Mouse (Mus musculus): ENCODE data around the gene Olfr968. TPM values are rescaled to one million over a fixed set of nuclear protein-coding genes. Genes with fewer than 3 reads are reported as not detected.

Gene Olfr968
- not detected for total RNA-seq (2023)

DNA sequence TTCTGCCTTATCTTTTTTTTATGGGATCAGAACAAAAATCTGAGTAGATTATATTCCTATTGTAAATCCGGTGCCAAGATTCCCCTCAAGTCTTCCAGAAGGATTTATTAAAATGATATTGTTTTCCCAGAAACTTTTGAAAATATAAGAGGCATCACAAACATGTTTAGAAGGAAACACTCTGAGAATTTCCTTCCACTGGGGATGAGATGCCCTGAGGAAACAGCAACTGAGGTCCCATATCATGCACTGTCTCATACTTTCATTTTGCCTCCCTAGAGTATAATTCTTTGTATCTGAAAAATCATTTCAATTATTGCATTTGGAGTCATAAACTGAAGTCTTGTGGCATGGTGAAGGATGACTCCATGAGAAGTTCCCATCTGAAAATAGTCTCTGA, at the start of gene Olfr968:
Gene Olfr968, minus strand, starts transcription at position 101 of the 400 bp plus-strand sequence.

DNA sequence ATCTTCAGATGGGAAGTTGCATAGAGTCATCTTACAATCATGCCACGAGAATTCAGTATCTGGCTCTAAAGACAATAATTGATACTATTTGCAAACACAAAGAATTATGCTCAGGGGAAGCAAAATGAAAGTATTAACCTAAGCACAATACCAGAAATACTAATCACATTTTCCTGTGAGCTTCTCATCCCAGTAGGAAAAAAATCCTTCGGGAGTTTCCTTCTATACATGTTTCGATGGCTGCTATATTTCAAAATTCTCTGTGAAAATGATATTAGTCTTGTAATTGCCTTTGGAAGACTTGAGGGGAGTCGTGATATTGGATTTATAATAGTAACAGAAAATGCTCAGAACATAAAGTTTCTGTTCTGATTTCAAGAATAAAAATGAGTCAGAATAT, 25.5 kb upstream of the Olfr968 start, which contains the start of gene Olfr970:
Gene Olfr970, plus strand, starts transcription at position 301 of the 400 bp plus-strand sequence.

DNA sequence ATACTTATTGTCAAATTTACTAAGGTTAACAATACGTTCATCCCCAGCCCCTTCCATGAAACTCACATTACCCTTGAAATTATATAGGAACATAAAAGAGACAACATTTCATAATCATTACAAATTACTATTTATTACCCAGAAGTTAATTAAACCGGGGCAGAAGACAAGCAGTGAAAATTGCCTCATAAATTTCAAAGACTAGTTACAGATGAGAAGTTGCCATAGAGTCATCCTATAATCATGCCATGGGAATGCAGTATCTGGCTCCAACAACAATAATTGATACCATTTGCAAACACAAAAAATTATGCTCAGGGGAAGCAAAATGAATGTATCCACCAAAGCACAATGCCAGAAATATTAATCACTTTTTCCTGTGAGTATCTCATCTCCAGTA, 7.5 kb upstream of the Olfr968 start, which contains the start of gene Olfr969:
Gene Olfr969, plus strand, starts transcription at position 388 of the 400 bp plus-strand sequence.

DNA sequence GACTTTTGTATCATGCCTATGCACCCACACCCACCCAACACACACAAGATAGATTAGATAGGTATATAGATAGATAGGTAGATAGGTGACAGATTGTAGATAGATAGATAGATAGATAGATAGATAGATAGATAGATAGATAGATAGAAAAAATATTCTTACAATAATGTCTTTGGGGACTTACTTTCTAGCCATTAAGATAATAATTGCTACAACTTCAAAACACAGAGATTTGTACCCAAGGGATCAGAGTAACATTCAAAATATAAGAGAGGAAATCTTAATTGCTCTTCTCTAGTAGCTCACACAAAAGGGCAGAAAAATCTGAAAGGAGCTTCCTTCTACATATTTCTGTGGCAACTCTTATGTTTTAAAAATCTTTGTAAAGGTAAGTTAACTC, 37.1 kb downstream of the Olfr968 start, which contains the start of gene Olfr967:
Gene Olfr967, plus strand, starts transcription at position 301 of the 400 bp plus-strand sequence.

DNA sequence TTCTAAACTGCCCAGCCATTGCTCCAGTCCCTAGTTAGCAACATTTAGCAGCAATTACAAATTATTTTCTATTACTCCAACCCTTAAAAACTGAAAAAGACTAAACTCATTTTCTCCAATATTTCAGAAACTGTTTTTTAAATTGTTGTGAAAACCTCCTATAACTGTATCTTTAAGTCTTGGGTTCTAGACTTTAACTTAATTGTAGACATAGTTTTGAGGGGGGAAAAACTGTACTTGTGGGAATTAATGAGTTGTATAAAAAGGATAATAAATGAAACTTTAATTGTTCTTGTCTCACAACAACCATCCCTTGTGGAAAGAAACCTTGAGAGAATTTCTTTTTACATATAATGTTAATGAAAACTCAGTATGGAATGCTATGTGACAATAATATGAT, 52.4 kb downstream of the Olfr968 start, which contains the start of gene Olfr150:
Gene Olfr150, plus strand, starts transcription at position 301 of the 400 bp plus-strand sequence.

Other genes starting within 250 kb of the Olfr968 start
- not detected for gene Olfr958, start 229.2 kb downstream of the Olfr968 start, total RNA-seq (2023)
- not detected for gene Olfr959, start 207.7 kb downstream of the Olfr968 start, total RNA-seq (2023)
- gene AW551984, start 178.8 kb downstream of the Olfr968 start, total RNA-seq (2023) = not detected
- gene Olfr148, start 172.6 kb downstream of the Olfr968 start, total RNA-seq (2023) = not detected
- not detected for gene Olfr960, start 161.9 kb downstream of the Olfr968 start, total RNA-seq (2023)
- not detected for gene Olfr961, start 138.2 kb downstream of the Olfr968 start, total RNA-seq (2023)
- gene Olfr963, start 116.0 kb downstream of the Olfr968 start, total RNA-seq (2023) = not detected
- gene Olfr149, start 76.1 kb downstream of the Olfr968 start, total RNA-seq (2023) = not detected
- gene Olfr965, start 71.9 kb downstream of the Olfr968 start, total RNA-seq (2023) = not detected
- gene Olfr150, start 52.3 kb downstream of the Olfr968 start, total RNA-seq (2023) = not detected
- not detected for gene Olfr967, start 37.0 kb downstream of the Olfr968 start, total RNA-seq (2023)
- not detected for gene Olfr969, start 7.7 kb upstream of the Olfr968 start, total RNA-seq (2023)
- gene Olfr970, start 25.6 kb upstream of the Olfr968 start, total RNA-seq (2023) = not detected
- not detected for gene Olfr971, start 53.6 kb upstream of the Olfr968 start, total RNA-seq (2023)
- gene Olfr972, start 83.2 kb upstream of the Olfr968 start, total RNA-seq (2023) = not detected
- gene Olfr229, start 124.1 kb upstream of the Olfr968 start, total RNA-seq (2023) = not detected
- gene Olfr974, start 154.2 kb upstream of the Olfr968 start, total RNA-seq (2023) = not detected
- gene Olfr975, start 168.8 kb upstream of the Olfr968 start, total RNA-seq (2023) = not detected
- gene Olfr976, start 177.9 kb upstream of the Olfr968 start, total RNA-seq (2023) = not detected
- not detected for gene Olfr978, start 208.9 kb upstream of the Olfr968 start, total RNA-seq (2023)
- gene Olfr979, start 220.2 kb upstream of the Olfr968 start, total RNA-seq (2023) = not detected
- not detected for gene Olfr980, start 226.3 kb upstream of the Olfr968 start, total RNA-seq (2023)
- gene Olfr981, start 238.2 kb upstream of the Olfr968 start, total RNA-seq (2023) = not detected